In the genomic region with DNA sequence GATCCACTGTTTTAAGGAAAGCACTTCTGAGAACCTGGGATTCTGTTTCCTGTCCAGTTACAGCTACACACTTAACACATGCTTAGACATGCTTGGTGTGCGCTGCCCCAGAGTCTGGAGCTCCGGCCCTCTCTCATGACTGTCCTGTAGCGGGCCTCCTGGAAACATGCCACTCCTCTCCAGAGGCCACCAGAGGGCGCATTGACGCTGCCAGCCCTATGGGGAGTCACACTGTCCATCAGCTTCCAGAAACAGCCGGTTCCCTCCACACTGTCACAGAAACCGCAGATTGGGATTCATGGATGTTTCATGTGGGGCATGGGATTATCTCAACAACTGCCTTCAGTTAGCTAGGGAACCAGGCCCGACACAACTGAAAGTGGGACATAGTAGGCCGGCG, we compare ENCODE assay signal across 9 mouse cellular contexts. TPM values are rescaled to one million over a fixed set of nuclear protein-coding genes. Genes with fewer than 3 reads are reported as not detected.
A peak's percentile ranks its signal among the peaks of the same experiment; 100 is the strongest.
DNase-seq lines count a peak whose midpoint lies in the region; ATAC-seq lines count a peak whose summit lies in the region.
"Had no signal": no experiment of that assay in that cellular context is flagged by ENCODE, and none has a peak within 500 bp of the region (broad histone marks: within the 10 kb centered on the region; RNA-seq: fewer than 3 reads in every experiment).

No protein-coding gene starts in this region.

- DNase-seq in adrenal gland, adult (ENCODE audit: inconsistent age in 2 of 2, low spot score in 1 of 2), result peak; percentile 79 to 94
- peak; percentile 85 to 86 for DNase-seq in cerebellum, postnatal 36 days
- peak; percentile 74 to 78 for DNase-seq in gastrocnemius, adult 8-10 months (ENCODE audit: low spot score in 2 of 2)
- DNase-seq in left cerebral cortex, postnatal 10 days (ENCODE audit: extremely low spot score in 1 of 2, low spot score in 2 of 2), result peak; percentile 75 to 89
- peak; percentile 86 for DNase-seq in midbrain, embryonic 10.5 days (ENCODE audit: low spot score)
- DNase-seq in right cerebral cortex, postnatal 36 days (ENCODE audit: low spot score in 2 of 2), result peak; percentile 48 to 61
- peak; percentile 67 for DNase-seq in yolk sac, embryonic 10.5 days (ENCODE audit: low spot score)

- H3K9ac ChIP-seq in intestine, embryonic 15.5 days, result no peak overlapping the region

- ATAC-seq in intestine, embryonic 15.5 days, result peak; percentile 73

- 29% methylated on average over 10 of the region's 10 CpGs for WGBS in intestine, embryonic 15.5 days
- 33% methylated on average over 10 of the region's 10 CpGs for WGBS in midbrain, embryonic 10.5 days

- H3K27me3 ChIP-seq in intestine, embryonic 15.5 days (replicated peaks), result no peaks in the 10 kb centered on the region
- peaks cover 16% of the 10 kb centered on the region; the same call in 1 of the 2 replicates for H3K27me3 ChIP-seq in midbrain, embryonic 10.5 days (ENCODE audit: low read depth, poor library complexity, severe bottlenecking)

- no peaks in the 10 kb centered on the region; the same call in 1 of the 2 replicates for H3K36me3 ChIP-seq in intestine, embryonic 15.5 days
- H3K36me3 ChIP-seq in midbrain, embryonic 10.5 days, result peaks cover 40% of the 10 kb centered on the region

- no peaks in the 10 kb centered on the region for H3K4me1 ChIP-seq in intestine, embryonic 15.5 days (replicated peaks)
- peaks cover 27% of the 10 kb centered on the region for H3K4me1 ChIP-seq in midbrain, embryonic 10.5 days

- H3K27ac ChIP-seq in intestine, embryonic 15.5 days, result no peak overlapping the region
- no peak overlapping the region for H3K27ac ChIP-seq in midbrain, embryonic 10.5 days (replicated peaks)

- H3K9me3 ChIP-seq in intestine, embryonic 15.5 days, result no peaks in the 10 kb centered on the region
- no peaks in the 10 kb centered on the region for H3K9me3 ChIP-seq in midbrain, embryonic 10.5 days (replicated peaks)
- H3K9me3 ChIP-seq: megakaryocyte, embryonic 14.5 days had no signal

- H3K4me3 ChIP-seq in intestine, embryonic 15.5 days (replicated peaks), result no peak overlapping the region
- H3K4me3 ChIP-seq in midbrain, embryonic 10.5 days, result no peak overlapping the region
- H3K4me3 ChIP-seq: megakaryocyte, embryonic 14.5 days had no signal

- intact Hi-C loops in left cerebral cortex, postnatal 10 days (cut with DNase I), result loop anchor here (5.0 kb wide), 2 partner anchors 69 to 481 kb away; no protein-coding TSS in a partner anchor

- H3K4me2 ChIP-seq in intestine, embryonic 15.5 days (replicated peaks), result no peak overlapping the region

RNA-seq across cellular contexts. Expression of a gene that starts 57.0 kb away (rescaled TPM):
- 10 to 100 TPM; 19.9 to 23.0 (median 20.1) TPM for total RNA-seq in gastrocnemius, adult 8-10 months (2022)
- polyA plus RNA-seq in intestine, embryonic 15.5 days (2015; fragmentation: Nextera tagmentation; extraction: Ambion mirVana), result 93.6 and 94.2 TPM in 2 replicates
- 10 to 100 TPM; 74.5 to 77.7 TPM for total RNA-seq in left cerebral cortex, postnatal 10 days (2021)
- 121 and 129 TPM in 2 replicates for polyA plus RNA-seq in midbrain, embryonic 10.5 days (2016; fragmentation: Nextera tagmentation; extraction: Ambion mirVana)
